Mouse (Mus musculus): ENCODE data around the gene Tcp11l1. TPM values are rescaled to one million over a fixed set of nuclear protein-coding genes. Genes with fewer than 3 reads are reported as not detected.
A peak's percentile ranks its signal among the peaks of the same experiment; 100 is the strongest.

The Tcp11l1 gene
- total RNA-seq, 2 experiments from 2014 or later: 7.1 to 7.2 TPM

DNA sequence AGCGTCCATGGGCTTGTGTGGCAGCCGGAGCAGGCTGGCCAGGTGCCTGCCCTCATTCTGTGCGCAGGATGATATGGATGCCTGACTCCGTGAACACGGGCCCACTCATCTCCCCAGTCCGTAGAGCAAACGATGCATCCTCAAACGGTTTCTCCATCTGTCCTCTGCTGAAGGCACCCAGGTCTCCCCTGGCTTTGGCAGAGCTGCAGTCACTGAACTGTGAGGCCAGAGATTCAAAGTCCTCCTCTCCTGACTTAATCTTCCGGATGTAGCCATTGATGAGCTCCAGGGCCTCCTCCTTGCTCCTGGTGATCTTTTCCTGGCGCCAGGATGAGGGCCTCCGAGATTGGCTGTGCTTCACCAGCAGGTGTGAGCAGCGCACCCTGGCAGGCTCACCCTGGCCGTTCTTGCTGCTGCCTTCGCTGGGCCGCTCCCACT, 2.3 kb upstream of the Tcp11l1 start:
- DNase-seq: no peak
- intact Hi-C loops (cut with DNase I): no loop called here

DNA sequence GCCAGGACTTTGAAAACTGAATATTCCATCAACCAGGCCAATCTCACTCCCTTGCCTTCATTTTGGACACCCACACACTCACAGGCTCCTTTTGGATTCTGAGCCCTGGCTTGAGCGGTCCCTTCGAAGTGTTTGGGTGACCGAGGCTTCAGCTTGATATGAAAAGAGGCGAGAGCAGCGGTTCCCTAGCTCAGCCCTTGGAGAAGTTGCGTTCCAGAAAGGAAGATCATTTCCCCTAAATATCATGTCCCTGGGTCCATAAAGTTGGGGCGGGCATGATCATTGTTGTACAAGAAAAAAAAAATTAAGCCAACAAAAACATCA, 479 bp upstream of the Tcp11l1 start:
- DNase-seq: no peak

DNA sequence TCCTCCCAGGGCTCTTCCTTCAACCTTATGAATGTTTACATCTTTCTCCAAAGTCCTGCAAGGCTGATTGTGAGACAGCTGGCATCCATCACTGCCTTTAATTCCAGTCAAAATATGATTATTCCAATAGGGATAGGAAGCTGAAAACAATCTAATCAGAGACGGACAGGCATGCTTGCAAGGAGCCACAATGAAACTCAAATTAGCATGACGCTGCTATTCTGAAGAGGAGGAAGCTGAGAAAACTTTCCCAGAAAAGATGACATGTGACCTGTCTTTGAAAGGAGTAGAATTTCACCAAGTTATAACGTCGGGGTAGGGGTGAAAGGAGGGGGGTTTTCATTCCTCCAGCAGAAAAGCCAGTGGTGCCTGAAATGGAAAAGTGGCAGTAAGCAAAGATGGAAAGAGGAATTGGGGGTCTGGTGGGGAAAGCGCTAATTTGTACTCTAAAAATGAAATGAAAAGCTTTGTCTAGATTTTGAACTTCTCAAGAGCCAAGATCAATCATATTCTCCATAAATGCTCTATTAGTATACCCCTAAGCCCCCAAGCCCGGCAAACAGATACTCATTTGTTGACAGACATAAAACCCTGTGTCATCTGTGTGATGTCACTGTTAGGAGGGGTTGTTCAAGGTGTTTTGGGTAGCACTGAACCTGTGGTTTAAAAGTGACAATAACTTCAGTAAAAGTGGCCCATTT, 1.1 kb downstream of the Tcp11l1 start:
- DNase-seq: no peak
- intact Hi-C loops (cut with DNase I): no loop called here

More for the DNA sequence above, 479 bp upstream of the Tcp11l1 start:
- intact Hi-C loops (cut with DNase I): no loop called here

DNA sequence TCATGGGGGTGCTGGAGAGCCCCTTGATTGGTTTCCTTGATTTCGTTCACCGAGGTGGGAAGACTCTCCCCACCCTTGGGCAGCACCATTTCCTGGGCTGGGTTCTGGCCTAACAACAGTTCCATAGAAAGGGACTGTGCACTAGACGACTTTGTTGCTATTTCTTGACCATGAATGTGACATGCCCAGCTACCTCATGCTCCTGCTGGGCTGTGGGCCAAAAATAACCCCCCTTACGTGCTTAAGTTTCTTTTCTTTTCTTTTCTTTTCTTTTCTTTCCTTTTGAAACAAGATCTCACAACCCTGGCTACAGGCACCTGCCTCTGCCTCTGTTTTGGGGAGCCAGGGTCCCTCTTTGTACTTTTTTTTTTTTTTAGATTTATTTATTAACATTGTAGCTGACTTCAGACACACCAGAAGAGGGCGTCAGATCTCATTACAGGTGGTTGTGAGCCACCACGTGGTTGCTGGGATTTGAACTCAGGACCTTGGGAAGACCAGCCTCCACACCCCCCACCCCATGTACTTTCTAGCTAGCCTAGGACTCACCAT, 2.1 kb downstream of the Tcp11l1 start:
- DNase-seq: no peak
- intact Hi-C loops (cut with DNase I): no loop called here

DNA sequence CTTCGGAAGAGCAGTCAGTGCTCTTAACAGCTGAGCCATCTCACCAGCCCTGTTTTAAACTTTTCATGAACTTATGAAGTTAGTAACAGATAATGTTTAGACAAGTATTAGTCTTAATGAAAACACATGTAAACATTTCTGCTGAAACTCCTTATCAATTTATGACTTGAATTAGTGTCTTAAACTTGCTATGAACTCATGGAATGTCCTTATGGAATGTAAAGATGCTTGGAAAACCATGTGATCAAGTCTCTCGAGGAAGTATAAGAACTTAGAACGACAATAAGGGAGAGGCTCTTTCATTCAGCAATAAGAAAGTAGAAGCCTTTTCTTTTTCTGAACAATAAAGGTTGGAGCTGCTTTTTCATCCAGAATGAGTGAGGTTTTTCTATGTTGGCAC, 7.6 kb downstream of the Tcp11l1 start:
- intact Hi-C loops (cut with DNase I): no loop called here
- no peak for DNase-seq

DNA sequence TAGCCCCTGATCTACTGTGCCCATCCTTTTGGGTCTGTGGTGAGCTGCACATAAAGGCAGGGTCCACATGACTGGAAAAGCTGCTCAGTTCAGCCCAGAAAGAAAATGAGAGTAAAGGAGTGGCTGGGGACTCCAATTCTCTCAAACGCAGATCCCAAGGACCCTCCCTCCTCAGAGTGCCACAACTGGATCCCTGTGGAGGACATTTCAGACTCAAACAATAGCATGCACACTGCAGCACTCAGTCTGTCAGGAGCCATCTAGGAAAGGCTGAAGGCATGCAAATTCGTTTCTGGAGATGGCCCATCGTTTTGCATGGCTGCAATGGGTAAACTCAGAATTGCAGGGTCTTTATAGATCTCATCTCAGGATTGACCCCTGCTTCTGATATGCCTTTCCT, 8.8 kb downstream of the Tcp11l1 start:
- intact Hi-C loops (cut with DNase I): no loop called here
- DNase-seq: no peak

DNA sequence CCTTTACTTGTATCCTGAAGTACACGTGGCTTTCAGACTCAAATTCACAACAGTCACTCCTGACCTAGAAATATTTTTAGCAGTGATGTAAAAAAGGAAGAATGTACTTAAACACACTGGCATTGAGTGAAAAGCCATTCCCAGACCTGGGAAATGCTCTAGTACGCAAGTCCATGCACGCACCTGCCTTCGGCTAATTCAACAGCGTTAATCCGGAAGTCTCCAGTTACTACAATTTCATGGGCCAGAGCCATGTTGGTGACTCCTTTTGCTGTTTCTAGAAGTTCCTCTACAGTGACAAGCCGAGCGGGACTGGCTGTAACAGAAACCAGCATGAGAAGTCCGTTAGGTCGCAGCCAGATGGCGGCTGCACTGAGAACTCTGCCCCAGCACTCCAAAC, 12.3 kb downstream of the Tcp11l1 start:
- intact Hi-C loops (cut with DNase I): no loop called here
- DNase-seq: no peak

DNA sequence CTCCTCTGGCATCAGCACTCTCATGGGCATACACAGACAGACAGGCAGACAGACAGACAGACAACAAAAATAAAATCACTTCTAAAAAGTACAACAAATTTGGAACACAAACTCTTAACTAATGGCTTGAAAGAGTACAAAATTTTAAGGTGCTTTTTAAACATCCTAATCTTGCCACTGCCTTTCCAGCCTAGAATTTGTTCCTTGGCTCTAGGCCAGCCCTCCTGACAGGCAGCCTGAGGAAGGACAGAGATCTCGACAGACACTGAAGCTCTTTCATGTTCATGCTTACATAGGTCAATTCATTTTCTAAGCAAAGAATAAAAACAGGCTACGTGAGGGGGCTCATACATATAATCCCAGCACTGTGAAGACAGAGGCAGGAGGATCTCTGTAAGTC, 19.4 kb downstream of the Tcp11l1 start:
- intact Hi-C loops (cut with DNase I): no loop called here
- DNase-seq: no peak

DNA sequence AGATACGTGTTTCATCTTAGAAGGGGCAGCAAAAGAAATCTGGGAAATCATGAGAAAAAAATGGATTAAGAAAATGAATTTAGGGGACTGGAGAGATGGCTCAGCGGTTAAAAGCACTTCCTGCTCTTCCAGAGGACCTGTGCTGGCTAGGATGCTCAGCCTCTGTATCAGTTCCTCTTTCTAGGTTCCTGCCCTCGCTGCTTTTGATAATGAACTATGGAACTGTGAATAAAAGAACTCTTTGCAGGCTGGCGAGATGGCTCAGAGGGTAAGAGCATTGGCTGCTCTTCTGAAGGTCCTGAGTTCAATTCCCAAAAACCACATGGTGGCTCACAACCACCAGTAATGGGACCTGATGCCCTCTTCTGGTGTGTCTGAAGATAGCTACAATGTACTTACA, 21.2 kb downstream of the Tcp11l1 start:
- intact Hi-C loops (cut with DNase I): no loop called here
- DNase-seq: no peak

DNA sequence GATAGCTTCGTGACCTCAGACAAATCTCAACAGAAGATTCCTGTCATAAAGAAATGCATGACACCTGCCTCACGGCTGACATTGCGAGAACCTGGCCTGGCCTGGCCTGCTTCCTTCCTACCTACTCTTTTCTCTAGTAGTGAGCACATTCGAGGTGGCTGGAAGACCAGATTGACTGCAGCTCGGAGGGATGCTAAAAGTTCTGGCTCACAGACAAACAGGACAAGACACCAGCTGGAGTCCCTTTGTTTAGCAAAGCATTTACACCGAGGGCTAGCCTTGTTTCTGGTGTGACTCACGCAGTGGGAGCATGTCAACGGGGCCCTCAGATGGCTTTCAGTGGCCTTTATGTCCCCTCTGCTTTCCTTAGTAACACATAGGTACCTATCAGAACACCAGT, 23.2 kb downstream of the Tcp11l1 start:
- no peak for DNase-seq
- intact Hi-C loops (cut with DNase I): loop anchor here (5.0 kb wide), 1 partner anchor 54 kb away; the partner anchor contains the start of gene Depdc7

DNA sequence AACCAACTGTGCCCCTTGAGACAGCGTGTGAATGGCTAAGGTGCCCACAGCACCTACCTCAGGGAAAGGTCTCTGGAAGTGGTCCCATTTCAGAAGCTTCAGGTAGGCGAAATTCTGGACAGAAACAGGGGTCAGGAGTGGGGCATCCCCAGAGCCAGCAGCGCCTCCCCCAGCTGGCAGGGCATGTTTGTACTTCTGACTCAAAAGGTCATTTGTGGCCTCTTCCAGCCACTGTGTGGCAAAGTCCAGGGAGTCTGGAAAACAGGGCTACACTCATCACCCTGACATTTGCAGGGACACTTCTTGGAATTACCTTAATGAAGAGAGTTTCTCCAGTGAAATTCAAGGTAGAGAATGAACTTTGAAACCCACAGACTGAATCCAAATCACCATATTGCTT, 23.6 kb downstream of the Tcp11l1 start:
- intact Hi-C loops (cut with DNase I): loop anchor here (5.0 kb wide), 1 partner anchor 54 kb away; the partner anchor contains the start of gene Depdc7
- no peak for DNase-seq

DNA sequence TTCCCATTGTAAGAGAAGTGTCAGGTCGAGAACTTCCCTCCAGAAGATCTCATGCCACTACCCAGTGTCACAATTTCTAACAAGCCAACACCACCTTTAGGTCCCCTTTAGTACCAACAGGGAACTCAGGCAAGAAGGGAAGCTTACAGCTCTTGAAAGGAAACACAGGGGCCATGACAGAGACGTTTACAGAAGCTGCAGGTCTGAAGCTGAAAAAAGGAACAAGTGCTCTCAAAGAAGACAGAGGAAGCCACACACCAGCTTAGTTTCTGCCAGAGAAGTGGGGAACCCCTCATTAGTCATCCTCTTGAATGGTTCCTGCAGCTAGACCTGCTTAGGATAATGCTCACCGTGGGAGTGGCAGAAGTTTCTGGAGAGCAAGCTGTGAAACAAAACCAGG, 24.7 kb downstream of the Tcp11l1 start:
- DNase-seq: no peak
- intact Hi-C loops (cut with DNase I): loop anchor here (5.0 kb wide), 1 partner anchor 55 kb away; the partner anchor contains the start of gene Depdc7

DNA sequence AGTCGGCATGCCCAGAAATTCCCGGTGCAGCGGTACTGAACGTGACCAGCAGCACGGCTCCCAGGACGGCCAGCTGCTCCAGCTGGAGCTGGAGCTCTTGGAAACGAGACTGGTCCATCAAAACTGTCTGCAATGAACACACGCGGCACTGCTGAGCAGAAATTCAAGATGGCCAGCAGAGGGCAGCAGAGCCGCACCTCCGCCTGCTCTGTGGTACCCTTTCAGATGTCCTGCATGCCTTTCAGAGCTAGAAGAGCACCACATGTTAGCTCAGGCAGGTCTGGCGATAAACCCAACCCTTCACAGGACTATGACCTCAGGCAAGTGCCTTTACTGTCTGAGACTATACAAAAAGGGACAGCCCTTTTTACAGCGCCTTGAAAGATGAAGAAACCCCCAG, 26.6 kb downstream of the Tcp11l1 start:
- intact Hi-C loops (cut with DNase I): loop anchor here (1.0 to 5.0 kb wide), 2 partner anchors 57 to 89 kb away; partner anchors contain the start of gene Depdc7
- peak; percentile 73 to 84 for DNase-seq

DNA sequence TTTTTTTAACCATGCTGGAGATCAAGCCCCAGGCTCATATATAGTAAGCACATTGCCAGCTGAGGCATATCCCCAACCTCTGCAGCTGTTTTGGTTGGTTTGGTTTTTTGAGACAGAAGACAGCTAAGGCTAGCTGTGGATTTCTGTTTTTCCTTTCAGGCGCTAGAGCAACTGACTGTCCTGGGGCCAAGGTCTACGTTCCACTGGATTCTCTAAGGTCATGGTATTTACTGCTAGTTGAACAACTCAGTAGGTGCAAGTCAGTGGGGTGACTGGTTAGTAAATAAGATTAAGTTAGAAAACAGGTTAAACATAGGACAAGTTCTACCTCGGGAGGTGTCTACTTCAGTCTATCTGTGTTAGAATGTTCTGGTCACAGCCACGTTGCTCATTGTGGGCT, 27.2 kb downstream of the Tcp11l1 start:
- intact Hi-C loops (cut with DNase I): loop anchor here (1.0 to 5.0 kb wide), 2 partner anchors 58 to 90 kb away; partner anchors contain the start of gene Depdc7
- no peak for DNase-seq

DNA sequence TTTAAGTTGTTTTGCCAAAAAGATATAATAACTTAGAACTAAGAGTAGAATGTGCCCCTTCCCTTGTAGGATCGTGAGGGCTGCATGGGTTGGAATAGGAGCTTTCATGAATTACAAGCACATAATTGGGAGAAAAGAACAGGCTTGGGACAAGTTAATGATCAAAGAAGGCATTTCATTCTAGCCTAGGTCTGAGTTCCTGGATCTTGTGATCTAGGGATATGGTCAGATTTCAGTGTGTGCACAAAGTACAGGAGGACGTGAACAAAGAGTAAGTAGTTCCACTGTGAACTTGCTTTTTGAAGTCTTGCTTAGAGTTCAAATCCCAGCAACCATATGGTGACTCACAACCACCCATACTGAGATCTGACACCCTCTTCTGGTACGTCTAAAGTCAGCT, 34.6 kb downstream of the Tcp11l1 start:
- intact Hi-C loops (cut with DNase I): no loop called here
- no peak for DNase-seq

DNA sequence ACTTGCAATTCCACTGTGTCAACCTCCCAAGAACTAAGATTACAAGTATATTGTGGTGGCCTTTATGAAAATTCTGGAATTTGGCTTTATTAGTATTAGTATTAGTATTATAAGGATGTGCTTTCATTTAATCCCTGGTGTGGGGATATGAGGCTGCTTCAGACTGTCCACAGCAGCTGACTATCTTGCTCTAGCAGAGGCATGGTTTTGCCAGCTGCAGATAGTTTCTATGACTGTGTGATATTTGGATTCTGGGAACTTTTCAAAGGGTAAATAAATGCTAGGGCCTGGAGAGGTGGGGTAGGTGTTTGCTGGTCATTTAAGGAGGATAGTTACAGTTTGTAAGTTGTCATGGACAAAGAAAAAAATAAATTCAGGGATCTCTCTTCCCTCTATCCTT, 40.2 kb downstream of the Tcp11l1 start:
- DNase-seq: no peak
- intact Hi-C loops (cut with DNase I): no loop called here

DNA sequence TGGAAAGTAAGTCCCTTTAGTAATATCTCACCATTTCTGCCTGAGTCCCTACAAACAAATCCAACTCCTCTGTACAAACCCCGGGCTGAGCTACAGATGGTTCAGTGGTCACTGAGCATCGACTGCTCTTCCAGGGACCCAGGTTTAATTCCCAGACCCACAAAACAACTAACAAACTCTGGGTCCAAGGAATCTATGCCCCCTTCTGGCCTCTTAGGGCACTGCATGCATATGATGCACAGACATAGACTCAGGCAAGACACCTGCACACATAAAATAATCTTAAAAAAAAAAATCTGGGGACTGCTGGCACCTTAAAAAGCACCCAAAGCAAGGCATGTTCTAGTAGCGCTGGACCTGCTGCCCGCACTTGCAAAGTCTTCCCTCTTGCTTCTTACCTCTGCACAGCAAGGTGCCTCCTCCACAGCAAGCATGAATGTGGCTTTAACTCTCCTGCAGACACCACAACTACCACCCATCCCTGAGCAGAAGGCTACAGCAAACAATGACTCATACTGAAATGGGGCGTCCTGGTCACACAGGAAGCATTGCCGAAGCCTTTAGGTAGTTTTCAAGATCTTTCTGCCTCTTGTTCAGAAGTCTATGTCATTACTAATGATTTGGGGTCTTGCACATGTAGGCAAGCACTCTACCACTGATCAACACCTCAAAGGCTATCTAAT, 42.7 kb downstream of the Tcp11l1 start:
- DNase-seq: no peak
- intact Hi-C loops (cut with DNase I): no loop called here

DNA sequence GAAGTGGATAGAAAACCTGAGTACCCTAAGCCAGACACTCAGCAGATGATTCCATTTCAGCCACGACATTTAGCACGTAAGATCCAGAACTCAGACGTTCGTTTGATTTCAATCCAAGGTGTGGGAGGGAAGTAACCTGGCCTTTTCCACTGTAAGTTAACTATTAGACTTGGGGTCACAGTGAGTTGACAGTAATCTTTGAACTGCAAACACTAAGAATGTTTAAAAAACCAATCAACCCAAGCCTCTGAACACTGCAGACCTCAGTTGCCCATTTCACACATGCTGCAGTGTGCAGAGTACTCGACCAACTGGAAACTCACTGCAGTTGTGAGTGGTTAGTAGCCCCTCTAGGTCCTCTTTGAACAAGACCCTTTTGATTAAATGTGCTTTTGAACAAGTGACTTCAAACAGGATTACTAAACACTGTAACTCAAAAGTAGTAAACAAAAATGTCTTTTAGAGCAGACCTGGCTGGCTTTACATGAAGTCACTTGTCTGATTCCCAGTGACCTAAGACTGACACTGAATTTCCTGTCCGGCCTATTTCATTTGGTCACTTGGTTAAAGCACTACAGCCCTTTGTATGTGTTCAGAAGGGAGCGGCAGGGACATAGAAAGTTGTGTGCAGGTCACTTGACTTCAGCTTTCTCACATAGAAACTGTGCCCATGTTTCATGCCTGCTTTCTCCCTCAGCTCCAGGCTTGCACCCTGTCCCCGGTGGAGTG, 48.4 kb downstream of the Tcp11l1 start:
- intact Hi-C loops (cut with DNase I): no loop called here

DNA sequence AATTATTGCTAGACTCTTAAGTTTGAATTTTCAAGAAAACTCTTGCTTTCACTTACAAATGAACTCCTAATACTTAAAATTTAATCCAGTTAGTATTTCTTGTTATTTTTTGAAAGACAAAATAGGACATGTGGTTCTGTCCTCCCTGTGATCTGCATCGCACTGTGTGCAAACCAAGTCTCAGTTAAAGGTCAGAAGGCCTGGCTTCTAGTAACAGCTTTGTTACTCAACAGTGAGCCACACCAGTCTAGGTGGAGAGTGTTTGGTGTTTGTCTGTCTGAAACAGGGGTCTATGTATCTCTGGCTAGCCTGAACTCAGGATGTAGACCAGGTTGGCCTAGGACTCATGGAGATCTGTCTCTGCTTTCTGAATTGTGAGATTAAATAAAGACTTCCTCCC, 53.3 kb downstream of the Tcp11l1 start:
- DNase-seq: no peak
- intact Hi-C loops (cut with DNase I): loop anchor here (10.0 kb wide), 1 partner anchor 214 kb away; no protein-coding TSS in a partner anchor

More for the DNA sequence above, 48.4 kb downstream of the Tcp11l1 start:
- DNase-seq: no peak

DNA sequence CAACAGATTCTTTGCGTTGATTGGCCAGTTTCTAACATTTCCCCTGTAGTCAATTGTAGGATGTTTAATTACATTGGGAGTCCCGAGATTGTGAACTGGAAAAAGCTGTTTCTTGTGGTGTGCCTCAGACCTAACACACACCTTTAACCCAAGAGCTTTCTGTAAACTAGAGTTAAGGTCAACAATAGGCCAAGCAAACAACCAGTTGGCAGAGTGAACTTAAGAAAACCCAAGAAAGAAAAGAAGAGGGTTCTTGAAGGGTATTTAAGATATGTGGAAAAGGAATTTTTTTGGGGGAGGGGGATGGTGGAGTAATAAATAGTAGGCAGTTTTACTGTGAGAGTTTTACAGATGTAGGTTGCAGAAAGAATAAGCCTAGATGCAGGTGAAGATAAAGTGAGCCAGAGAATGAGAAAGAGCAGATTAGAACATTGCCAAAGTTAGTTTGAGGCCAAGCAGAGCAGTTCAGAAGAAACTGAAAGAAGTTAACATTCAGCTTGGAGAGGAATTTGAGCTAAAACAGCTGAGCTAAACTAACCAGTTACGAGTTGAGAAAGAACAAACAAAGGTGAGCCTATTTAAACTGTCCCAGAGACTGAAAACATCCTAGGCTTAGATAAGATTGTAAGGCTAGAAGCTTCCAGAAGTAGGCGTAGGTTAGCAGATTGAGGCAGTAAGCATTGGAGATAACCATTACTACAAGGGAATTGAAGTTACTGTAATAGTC, 95.8 kb downstream of the Tcp11l1 start:
- intact Hi-C loops (cut with DNase I): no loop called here
- no peak for DNase-seq
